Mouse (Mus musculus): ENCODE data around the gene Adm. TPM values are rescaled to one million over a fixed set of nuclear protein-coding genes. Genes with fewer than 3 reads are reported as not detected.

The Adm gene
- total RNA-seq (2012; rRNA removed) = 4.0 and 6.2 TPM in 2 replicates

DNA sequence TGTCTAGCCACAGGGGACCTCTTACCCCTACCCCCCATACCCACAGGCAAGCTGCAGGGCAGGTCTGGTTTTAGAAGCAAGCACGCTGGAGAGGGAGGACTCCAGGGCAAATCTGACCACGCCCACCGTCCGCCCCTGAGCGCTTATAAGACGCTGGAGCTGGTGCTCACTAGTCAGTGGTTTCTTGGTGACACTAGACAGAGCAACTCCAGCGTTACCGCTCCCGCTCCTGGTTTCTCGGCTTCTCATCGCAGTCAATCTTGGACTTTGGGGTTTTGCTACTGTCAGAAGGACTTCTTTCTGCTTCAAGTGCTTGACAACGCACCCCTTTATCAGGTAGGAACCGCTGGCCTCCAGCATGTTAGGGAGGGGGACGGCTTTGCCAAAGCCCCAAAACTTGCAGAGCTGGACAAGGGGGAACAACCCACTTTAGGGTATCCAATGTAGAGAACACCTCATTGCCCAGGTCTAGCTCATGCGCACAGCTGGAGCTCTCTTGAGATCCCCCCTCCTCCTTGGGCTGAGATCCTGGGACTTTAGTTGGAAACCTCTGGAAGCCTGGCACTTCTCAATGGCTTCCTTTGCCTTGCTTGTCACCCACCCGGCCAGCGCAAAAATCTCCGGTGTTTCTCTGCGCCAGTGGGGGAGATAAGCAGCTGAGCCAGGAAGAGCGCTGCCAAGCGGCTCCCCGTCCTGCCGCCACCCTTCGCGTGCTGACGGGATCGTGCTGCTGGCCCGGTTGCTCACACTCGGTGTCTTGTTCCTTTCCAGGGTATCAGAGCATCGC is at the start of gene Adm:
TSS of gene Adm (plus strand) at position 176 of the 787 bp plus-strand sequence.
- H3K36me3 ChIP-seq (ENCODE audit: control insufficient read depth, insufficient read depth, low read length, poor library complexity, severe bottlenecking) = no peaks in the 10 kb centered on the region
- no peak for DNase-seq (ENCODE audit: low read depth, low spot score)
- in situ Hi-C loops (cut with MboI; ENCODE audit: low sequenced_read_pairs in 2 of 2, unreplicated experiment in 2 of 2) = loop anchor here (5.0 to 25.0 kb wide), 5 partner anchors 63 to 465 kb away; no protein-coding TSS in a partner anchor
- no peak for TF ChIP-seq MAFK (IDR thresholded peaks at IDR 0.05; ENCODE audit: insufficient read depth, low read depth, low read length)
- TF ChIP-seq ZNF384 (IDR thresholded peaks at IDR 0.05; ENCODE audit: low read depth, low read length) = no peak
- no peak for TF ChIP-seq CHD2 (IDR thresholded peaks at IDR 0.05; ENCODE audit: low read depth, low read length)
- TF ChIP-seq ZC3H11A (IDR thresholded peaks at IDR 0.05; ENCODE audit: borderline replicate concordance, low read depth, low read length) = no peak
- TF ChIP-seq HCFC1 (IDR thresholded peaks at IDR 0.05; ENCODE audit: borderline replicate concordance, insufficient read depth, low read length) = no peak
- H3K4me1 ChIP-seq (ENCODE audit: control insufficient read depth in 2 of 2, insufficient read depth in 2 of 2, low read length in 2 of 2, poor library complexity in 1 of 2) = peaks cover 0 to 13% of the 10 kb centered on the region in 2 experiments; a peak in 2 of 4 replicates
- H3K9ac ChIP-seq (ENCODE audit: insufficient read depth, low read depth, low read length, poor library complexity, severe bottlenecking) = no peak within 1 kb of the TSS
- H3K4me3 ChIP-seq (ENCODE audit: insufficient read depth in 1 of 2, low read depth in 1 of 2, low read length in 2 of 2, poor library complexity in 1 of 2, severe bottlenecking in 1 of 2) = peak within 1 kb of the TSS; percentile 40 to 55; a peak in 3 of 4 replicates
- H3K27ac ChIP-seq (ENCODE audit: insufficient read depth, low read depth, low read length, poor library complexity, severe bottlenecking) = no peak within 1 kb of the TSS
- no peaks in the 10 kb centered on the region for H3K9me3 ChIP-seq (ENCODE audit: control insufficient read depth, insufficient read depth, low read depth, low read length)

- Histone ChIP-seq H3K36me3 (ENCODE audit: control insufficient read depth, insufficient read depth, low read length, poor library complexity, severe bottlenecking) (no peaks in the 10 kb centered on the region; the same call in 1 of the 2 replicates), H3K9ac (ENCODE audit: insufficient read depth, low read depth, low read length, poor library complexity, severe bottlenecking) (no peak overlapping the region), H3K27ac (ENCODE audit: insufficient read depth, low read depth, low read length, poor library complexity, severe bottlenecking) (no peak overlapping the region), H3K9me3 (ENCODE audit: control insufficient read depth, insufficient read depth, low read depth, low read length) (no peaks in the 10 kb centered on the region), H3K4me3 (ENCODE audit: insufficient read depth in 1 of 2, low read depth in 1 of 2, low read length in 2 of 2, poor library complexity in 1 of 2, severe bottlenecking in 1 of 2) (no peak overlapping the region), H3K4me1 (ENCODE audit: control insufficient read depth in 2 of 2, insufficient read depth in 2 of 2, low read length in 2 of 2, poor library complexity in 1 of 2) (peaks cover 0 to 3% of the 10 kb centered on the region in 2 experiments; a peak in 1 of 4 replicates)
- TF ChIP-seq ZNF384 (IDR thresholded peaks at IDR 0.05; ENCODE audit: low read depth, low read length) (no peak), CHD2 (IDR thresholded peaks at IDR 0.05; ENCODE audit: low read depth, low read length) (no peak), HCFC1 (IDR thresholded peaks at IDR 0.05; ENCODE audit: borderline replicate concordance, insufficient read depth, low read length) (no peak), ZC3H11A (IDR thresholded peaks at IDR 0.05; ENCODE audit: borderline replicate concordance, low read depth, low read length) (no peak), MAFK (IDR thresholded peaks at IDR 0.05; ENCODE audit: insufficient read depth, low read depth, low read length) (no peak)
- no peak for DNase-seq (ENCODE audit: low read depth, low spot score)
- in situ Hi-C loops (cut with MboI; ENCODE audit: low sequenced_read_pairs in 2 of 2, unreplicated experiment in 2 of 2) = no loop called here
These were observed 43.8 kb upstream of the Adm start for GRCm38 (mm10) chr7:110583705-110584104.

GRCm38 (mm10) chr7:110584159-110584558 is 43.3 kb upstream of the Adm start:
- DNase-seq (ENCODE audit: low read depth, low spot score) = no peak
- Histone ChIP-seq H3K36me3 (ENCODE audit: control insufficient read depth, insufficient read depth, low read length, poor library complexity, severe bottlenecking) (no peaks in the 10 kb centered on the region; the same call in 1 of the 2 replicates), H3K9ac (ENCODE audit: insufficient read depth, low read depth, low read length, poor library complexity, severe bottlenecking) (no peak overlapping the region), H3K9me3 (ENCODE audit: control insufficient read depth, insufficient read depth, low read depth, low read length) (no peaks in the 10 kb centered on the region), H3K4me3 (ENCODE audit: insufficient read depth in 1 of 2, low read depth in 1 of 2, low read length in 2 of 2, poor library complexity in 1 of 2, severe bottlenecking in 1 of 2) (no peak overlapping the region), H3K27ac (ENCODE audit: insufficient read depth, low read depth, low read length, poor library complexity, severe bottlenecking) (no peak overlapping the region), H3K4me1 (ENCODE audit: control insufficient read depth in 2 of 2, insufficient read depth in 2 of 2, low read length in 2 of 2, poor library complexity in 1 of 2) (peaks cover 0 to 3% of the 10 kb centered on the region in 2 experiments; a peak in 1 of 4 replicates)
- in situ Hi-C loops (cut with MboI; ENCODE audit: low sequenced_read_pairs in 2 of 2, unreplicated experiment in 2 of 2) = no loop called here
- TF ChIP-seq ZNF384 (IDR thresholded peaks at IDR 0.05; ENCODE audit: low read depth, low read length) = no peak
- no peak for TF ChIP-seq ZC3H11A (IDR thresholded peaks at IDR 0.05; ENCODE audit: borderline replicate concordance, low read depth, low read length)
- TF ChIP-seq HCFC1 (IDR thresholded peaks at IDR 0.05; ENCODE audit: borderline replicate concordance, insufficient read depth, low read length) = no peak
- no peak for TF ChIP-seq MAFK (IDR thresholded peaks at IDR 0.05; ENCODE audit: insufficient read depth, low read depth, low read length)
- no peak for TF ChIP-seq CHD2 (IDR thresholded peaks at IDR 0.05; ENCODE audit: low read depth, low read length)

- Histone ChIP-seq H3K4me1 (ENCODE audit: control insufficient read depth in 2 of 2, insufficient read depth in 2 of 2, low read length in 2 of 2, poor library complexity in 1 of 2) (peaks cover 0 to 3% of the 10 kb centered on the region in 2 experiments; a peak in 1 of 4 replicates), H3K9ac (ENCODE audit: insufficient read depth, low read depth, low read length, poor library complexity, severe bottlenecking) (no peak overlapping the region), H3K27ac (ENCODE audit: insufficient read depth, low read depth, low read length, poor library complexity, severe bottlenecking) (no peak overlapping the region), H3K36me3 (ENCODE audit: control insufficient read depth, insufficient read depth, low read length, poor library complexity, severe bottlenecking) (no peaks in the 10 kb centered on the region; the same call in 1 of the 2 replicates), H3K4me3 (ENCODE audit: insufficient read depth in 1 of 2, low read depth in 1 of 2, low read length in 2 of 2, poor library complexity in 1 of 2, severe bottlenecking in 1 of 2) (no peak overlapping the region), H3K9me3 (ENCODE audit: control insufficient read depth, insufficient read depth, low read depth, low read length) (no peaks in the 10 kb centered on the region)
- in situ Hi-C loops (cut with MboI; ENCODE audit: low sequenced_read_pairs in 2 of 2, unreplicated experiment in 2 of 2) = no loop called here
- TF ChIP-seq ZC3H11A (IDR thresholded peaks at IDR 0.05; ENCODE audit: borderline replicate concordance, low read depth, low read length) = no peak
- no peak for TF ChIP-seq MAFK (IDR thresholded peaks at IDR 0.05; ENCODE audit: insufficient read depth, low read depth, low read length)
- no peak for TF ChIP-seq HCFC1 (IDR thresholded peaks at IDR 0.05; ENCODE audit: borderline replicate concordance, insufficient read depth, low read length)
- TF ChIP-seq CHD2 (IDR thresholded peaks at IDR 0.05; ENCODE audit: low read depth, low read length) = no peak
- DNase-seq (ENCODE audit: low read depth, low spot score) = no peak
These were observed 42.2 kb upstream of the Adm start for GRCm38 (mm10) chr7:110585250-110585649.
